Mouse (Mus musculus): ENCODE results near the gene Olfr1371.

- TF ChIP-seq ZNF384 (IDR thresholded peaks at IDR 0.05; ENCODE audit: low read depth, low read length), result no peak
- no peak for TF ChIP-seq ZC3H11A (IDR thresholded peaks at IDR 0.05; ENCODE audit: borderline replicate concordance, low read depth, low read length)
These were observed at the start of gene Olfr1371 for GRCm38 (mm10) chr11:52213887-52214286.
